Mouse (Mus musculus): Measurements from ENCODE around the gene Hhex.

GRCm38 (mm10) chr19:37466403-37466802, 31.8 kb downstream of the Hhex start:
- TF ChIP-seq POLR2A (IDR thresholded peaks at IDR 0.05; ENCODE audit: control insufficient read depth, low read depth, low read length) (no peak), CTCF (IDR thresholded peaks at IDR 0.05; ENCODE audit: control insufficient read depth, insufficient read depth, insufficient replicate concordance, low read depth, low read length) (no peak)
